Mouse (Mus musculus) heart, embryonic 11.5 days (tissue): ENCODE measurements at regions not wholly inside any gene's neighbourhood (a gene's known extent, or its start where the extent isn't known, plus 50 kb on each side); places are given as distances from the start of the nearest gene placed in this dataset.

ENCODE experiments used
- ATAC-seq: fragments of 200-750 bp; cut with Nextera tagmentation; replicated peaks from 2 replicates; pipeline ENCODE4 v1.8.0; 2017; ENCODE audit warnings: moderate library complexity; ENCODE audit not compliant: insufficient number of reproducible peaks, low FRiP score, low TSS enrichment
- H3K27ac ChIP-seq: fragments of 300-500 bp; sonication (generic); 2 replicates; pipeline ENCODE4 v1.5.1; 2014; ENCODE audit warnings: mild to moderate bottlenecking, low read depth, low read length
- H3K27me3 ChIP-seq: fragments of 300-500 bp; sonication (generic); 2 replicates; pipeline ENCODE4 v1.6.1; 2014; ENCODE audit warnings: mild to moderate bottlenecking, low read length, mixed read lengths; ENCODE audit not compliant: control insufficient read depth, insufficient read depth
- H3K36me3 ChIP-seq: fragments of 300-500 bp; sonication (generic); 2 replicates; pipeline ENCODE4 v1.6.1; 2014; ENCODE audit warnings: mild to moderate bottlenecking, low read length, moderate library complexity, mixed read lengths; ENCODE audit not compliant: control insufficient read depth, insufficient read depth
- H3K4me1 ChIP-seq: fragments of 300-500 bp; sonication (generic); 2 replicates; pipeline ENCODE4 v1.6.1; 2014; ENCODE audit warnings: low read length; ENCODE audit not compliant: control insufficient read depth, insufficient read depth
- H3K4me2 ChIP-seq: fragments of 300-500 bp; sonication (generic); 2 replicates; pipeline ENCODE4 v1.6.1; 2014; ENCODE audit warnings: mild to moderate bottlenecking, moderate library complexity
- H3K4me3 ChIP-seq: fragments of 300-500 bp; sonication (generic); 2 replicates; pipeline ENCODE4 v1.5.1; 2014; ENCODE audit warnings: low read depth, low read length
- H3K9ac ChIP-seq: fragments of 300-500 bp; sonication (generic); 2 replicates; pipeline ENCODE4 v1.6.1; 2014; ENCODE audit warnings: mild to moderate bottlenecking, low read depth, low read length, moderate library complexity
- H3K9me3 ChIP-seq: fragments of 300-500 bp; sonication (generic); replicated peaks from 2 replicates; pipeline ENCODE4 v1.6.1; 2016; ENCODE audit warnings: low read length; ENCODE audit not compliant: control insufficient read depth
- WGBS: fragments of 180-500 bp; shearing (Covaris S2); extraction: QIAGEN DNeasy Blood & Tissue Kit; methylation state at CpG from one replicate; pipeline ENCODE4 v1.1.7; 2014; ENCODE audit not compliant: insufficient replicate concordance; 5-methylcytosine and 5-hydroxymethylcytosine counted together

GRCm38 (mm10) chr6:99810974-99811798, 85.0 kb upstream of the Prok2 start:
- Histone ChIP-seq H3K27me3 (peaks cover 3% of the 10 kb centered on the region), H3K9ac (no peak overlapping the region), H3K27ac (no peak overlapping the region), H3K4me1 (no peaks in the 10 kb centered on the region), H3K4me3 (no peak overlapping the region), H3K4me2 (no peak overlapping the region), H3K9me3 (no peaks in the 10 kb centered on the region; the same call in 1 of the 2 replicates), H3K36me3 (no peaks in the 10 kb centered on the region)
- ATAC-seq, result no peak
- 56% methylated on average over 9 of the region's 9 CpGs for WGBS

- Histone ChIP-seq H3K4me2 (peak overlapping the region; percentile 48), H3K4me1 (peaks cover 12% of the 10 kb centered on the region; the same call in 1 of the 2 replicates), H3K36me3 (no peaks in the 10 kb centered on the region), H3K9me3 (no peaks in the 10 kb centered on the region; the same call in 1 of the 2 replicates), H3K27ac (no peak overlapping the region), H3K4me3 (0 out of 2 replicates have a peak overlapping the region, but pooled peaks have one; percentile 12), H3K9ac (no peak overlapping the region), H3K27me3 (peaks cover 5% of the 10 kb centered on the region; the same call in 1 of the 2 replicates)
- WGBS, result 12% methylated on average over 10 of the region's 10 CpGs
- no peak for ATAC-seq
Measured at GRCm38 (mm10) chr6:99804905-99805245, 78.7 kb upstream of the Prok2 start.

- H3K27me3 ChIP-seq, result peaks cover 5% of the 10 kb centered on the region; the same call in 1 of the 2 replicates
- H3K9me3 ChIP-seq, result no peaks in the 10 kb centered on the region; the same call in 1 of the 2 replicates
- peak overlapping the region; percentile 48 for H3K4me2 ChIP-seq
- ATAC-seq, result 0 out of 2 replicates have a peak, but pooled peaks have one; percentile 40
- no peak overlapping the region for H3K9ac ChIP-seq
- peaks cover 12% of the 10 kb centered on the region; the same call in 1 of the 2 replicates for H3K4me1 ChIP-seq
- no peak overlapping the region for H3K27ac ChIP-seq
- H3K36me3 ChIP-seq, result no peaks in the 10 kb centered on the region
- 17% methylated on average over 25 of the region's 25 CpGs for WGBS
- 0 out of 2 replicates have a peak overlapping the region, but pooled peaks have one; percentile 12 for H3K4me3 ChIP-seq
Measured at GRCm38 (mm10) chr6:99803983-99804904, 78.1 kb upstream of the Prok2 start.

- Histone ChIP-seq H3K27me3 (peaks cover 5% of the 10 kb centered on the region; the same call in 1 of the 2 replicates), H3K4me1 (peaks cover 12% of the 10 kb centered on the region; the same call in 1 of the 2 replicates), H3K27ac (no peak overlapping the region), H3K36me3 (no peaks in the 10 kb centered on the region), H3K9ac (no peak overlapping the region), H3K4me2 (no peak overlapping the region), H3K9me3 (no peaks in the 10 kb centered on the region), H3K4me3 (no peak overlapping the region)
- no peak for ATAC-seq
- WGBS, result 44% methylated on average over 6 of the region's 6 CpGs
Measured at GRCm38 (mm10) chr6:99800919-99801318, 74.7 kb upstream of the Prok2 start.

- no peak overlapping the region for H3K4me3 ChIP-seq
- no peaks in the 10 kb centered on the region for H3K36me3 ChIP-seq
- no peak overlapping the region for H3K9ac ChIP-seq
- ATAC-seq, result no peak
- H3K4me2 ChIP-seq, result no peak overlapping the region
- H3K27ac ChIP-seq, result no peak overlapping the region
- 33% methylated on average over 14 of the region's 14 CpGs for WGBS
- peaks cover 12% of the 10 kb centered on the region; the same call in 1 of the 2 replicates for H3K4me1 ChIP-seq
- H3K9me3 ChIP-seq, result no peaks in the 10 kb centered on the region
- peaks cover 3% of the 10 kb centered on the region; the same call in 1 of the 2 replicates for H3K27me3 ChIP-seq
Measured at GRCm38 (mm10) chr6:99800324-99800723, 74.1 kb upstream of the Prok2 start.

- Histone ChIP-seq H3K36me3 (no peaks in the 10 kb centered on the region), H3K27ac (no peak overlapping the region), H3K4me1 (peaks cover 10% of the 10 kb centered on the region; the same call in 1 of the 2 replicates), H3K9me3 (no peaks in the 10 kb centered on the region), H3K27me3 (peaks cover 10% of the 10 kb centered on the region; the same call in 1 of the 2 replicates), H3K9ac (no peak overlapping the region), H3K4me3 (no peak overlapping the region), H3K4me2 (no peak overlapping the region)
- WGBS, result 84% methylated on average over 12 of the region's 12 CpGs
- no peak for ATAC-seq
Measured at GRCm38 (mm10) chr6:99796390-99796789, 70.2 kb upstream of the Prok2 start.

GRCm38 (mm10) chr6:99793546-99793945, 67.4 kb upstream of the Prok2 start:
- H3K9ac ChIP-seq, result no peak overlapping the region
- H3K9me3 ChIP-seq, result no peaks in the 10 kb centered on the region
- 59% methylated on average over 10 of the region's 10 CpGs for WGBS
- H3K27me3 ChIP-seq, result peaks cover 10% of the 10 kb centered on the region; the same call in 1 of the 2 replicates
- no peak overlapping the region for H3K4me3 ChIP-seq
- H3K27ac ChIP-seq, result no peak overlapping the region
- ATAC-seq, result no peak
- H3K4me1 ChIP-seq, result no peaks in the 10 kb centered on the region
- no peak overlapping the region for H3K4me2 ChIP-seq
- no peaks in the 10 kb centered on the region for H3K36me3 ChIP-seq

- H3K9me3 ChIP-seq, result no peaks in the 10 kb centered on the region
- WGBS, result 68% methylated on average over 10 of the region's 10 CpGs
Measured at GRCm38 (mm10) chr6:99792353-99792752, 66.2 kb upstream of the Prok2 start.

More at GRCm38 (mm10) chr6:99792353-99792752, 66.2 kb upstream of the Prok2 start:
- no peak overlapping the region for H3K27ac ChIP-seq
- H3K4me2 ChIP-seq, result no peak overlapping the region
- H3K36me3 ChIP-seq, result no peaks in the 10 kb centered on the region
- peaks cover 10% of the 10 kb centered on the region; the same call in 1 of the 2 replicates for H3K27me3 ChIP-seq
- no peaks in the 10 kb centered on the region for H3K4me1 ChIP-seq
- no peak for ATAC-seq
- H3K9ac ChIP-seq, result no peak overlapping the region
- H3K4me3 ChIP-seq, result no peak overlapping the region
